Mouse (Mus musculus): ENCODE results near the gene Morn1.

- TF ChIP-seq RAD21 (IDR thresholded peaks at IDR 0.05; ENCODE audit: low read depth, low read length) = no peak
- no peak for TF ChIP-seq TCF12 (IDR thresholded peaks at IDR 0.05; ENCODE audit: low read depth, low read length)
- no peak for TF ChIP-seq POLR2A (IDR thresholded peaks at IDR 0.05; ENCODE audit: low read depth, low read length)
- no peak for TF ChIP-seq CTCF (conservative IDR thresholded peaks at IDR 0.05 in 1 of 2, IDR thresholded peaks at IDR 0.05 in 1 of 2; ENCODE audit: low read depth in 2 of 2, low read length in 2 of 2)
- TF ChIP-seq RCOR1 (conservative IDR thresholded peaks at IDR 0.05; ENCODE audit: low read depth, low read length) = no peak
- TF ChIP-seq SMC3 (IDR thresholded peaks at IDR 0.05; ENCODE audit: low read depth, low read length) = no peak
- TF ChIP-seq E2F4 (IDR thresholded peaks at IDR 0.05; ENCODE audit: insufficient replicate concordance, low read depth, low read length) = no peak
- TF ChIP-seq ELF1 (IDR thresholded peaks at IDR 0.05; ENCODE audit: low read depth, low read length) = no peak
- no peak for TF ChIP-seq ZNF384 (IDR thresholded peaks at IDR 0.05; ENCODE audit: low read depth, low read length)
- TF ChIP-seq MYC (IDR thresholded peaks at IDR 0.05; ENCODE audit: low read depth, low read length) = no peak
- no peak for TF ChIP-seq USF1 (IDR thresholded peaks at IDR 0.05; ENCODE audit: low read depth, low read length)
- TF ChIP-seq KAT2A (IDR thresholded peaks at IDR 0.05; ENCODE audit: insufficient replicate concordance, low read length) = no peak
- TF ChIP-seq BHLHE40 (IDR thresholded peaks at IDR 0.05; ENCODE audit: low read depth, low read length) = no peak
- TF ChIP-seq MAZ (IDR thresholded peaks at IDR 0.05; ENCODE audit: low read depth, low read length) = no peak
Measured at GRCm38 (mm10) chr4:155157871-155158542, 71.6 kb downstream of the Morn1 start.

Measured in CH12.LX (cell line).